Mouse (Mus musculus): ENCODE measurements around the gene Atp1b2. TPM values are rescaled to one million over a fixed set of nuclear protein-coding genes. Genes with fewer than 3 reads are reported as not detected.

The Atp1b2 gene
- total RNA-seq, 2 experiments from 2014 or later: 395 to 416 TPM

GRCm38 (mm10) chr11:69584937-69585336 is 20.8 kb downstream of the Atp1b2 start:
- intact Hi-C loops (cut with DNase I): no loop called here
- DNase-seq (ENCODE audit: extremely low spot score in 1 of 2, low spot score in 2 of 2): no peak

GRCm38 (mm10) chr11:69584008-69584407 is 21.7 kb downstream of the Atp1b2 start:
- intact Hi-C loops (cut with DNase I): no loop called here
- no peak for DNase-seq (ENCODE audit: extremely low spot score in 1 of 2, low spot score in 2 of 2)

GRCm38 (mm10) chr11:69582230-69582805 is 23.4 kb downstream of the Atp1b2 start:
- no peak for DNase-seq (ENCODE audit: extremely low spot score in 1 of 2, low spot score in 2 of 2)
- intact Hi-C loops (cut with DNase I): no loop called here

GRCm38 (mm10) chr11:69581814-69582213 is 23.9 kb downstream of the Atp1b2 start:
- intact Hi-C loops (cut with DNase I): no loop called here
- no peak for DNase-seq (ENCODE audit: extremely low spot score in 1 of 2, low spot score in 2 of 2)

- DNase-seq (ENCODE audit: extremely low spot score in 1 of 2, low spot score in 2 of 2): peak; percentile 86 to 96
- intact Hi-C loops (cut with DNase I): no loop called here
Observed at GRCm38 (mm10) chr11:69581147-69581688, 24.5 kb downstream of the Atp1b2 start.

DNA sequence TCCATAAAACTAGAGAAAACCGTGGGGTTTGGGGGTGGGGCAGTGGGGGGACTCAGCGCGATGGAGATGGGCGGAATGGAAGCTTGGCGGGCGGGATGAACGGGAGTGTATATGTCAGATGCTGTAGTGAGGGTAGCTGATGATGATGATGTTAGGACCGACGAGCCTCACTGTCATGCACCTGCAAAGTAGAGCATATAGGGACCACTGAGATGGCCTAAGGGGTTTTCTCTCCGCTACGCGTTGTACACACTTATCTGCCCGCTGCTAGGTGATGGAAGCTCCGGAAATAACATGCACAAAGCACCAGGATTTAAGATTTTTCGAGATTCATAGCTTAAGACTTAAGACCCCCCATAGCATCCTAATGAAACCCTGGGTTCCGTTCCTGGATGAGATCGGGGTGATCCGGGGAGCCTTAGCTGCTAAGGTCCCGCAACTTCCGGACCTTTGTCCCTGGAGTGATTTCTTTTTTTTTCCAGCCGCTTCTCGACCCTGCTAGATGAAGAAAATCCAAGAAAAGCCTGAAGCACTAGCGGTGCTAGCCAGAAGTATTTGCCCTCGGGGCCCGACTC is 25.1 kb downstream of the Atp1b2 start:
- intact Hi-C loops (cut with DNase I): no loop called here
- DNase-seq (ENCODE audit: extremely low spot score in 1 of 2, low spot score in 2 of 2): no peak

- intact Hi-C loops (cut with DNase I): no loop called here
- peak; percentile 89 to 93 for DNase-seq (ENCODE audit: extremely low spot score in 1 of 2, low spot score in 2 of 2)
Observed at GRCm38 (mm10) chr11:69580091-69580514, 25.6 kb downstream of the Atp1b2 start, which contains the start of the genes Wrap53 and Trp53. Gene Wrap53, minus strand, starts transcription at chr11:69580255. Gene Trp53, plus strand, starts transcription at chr11:69580359.

DNA sequence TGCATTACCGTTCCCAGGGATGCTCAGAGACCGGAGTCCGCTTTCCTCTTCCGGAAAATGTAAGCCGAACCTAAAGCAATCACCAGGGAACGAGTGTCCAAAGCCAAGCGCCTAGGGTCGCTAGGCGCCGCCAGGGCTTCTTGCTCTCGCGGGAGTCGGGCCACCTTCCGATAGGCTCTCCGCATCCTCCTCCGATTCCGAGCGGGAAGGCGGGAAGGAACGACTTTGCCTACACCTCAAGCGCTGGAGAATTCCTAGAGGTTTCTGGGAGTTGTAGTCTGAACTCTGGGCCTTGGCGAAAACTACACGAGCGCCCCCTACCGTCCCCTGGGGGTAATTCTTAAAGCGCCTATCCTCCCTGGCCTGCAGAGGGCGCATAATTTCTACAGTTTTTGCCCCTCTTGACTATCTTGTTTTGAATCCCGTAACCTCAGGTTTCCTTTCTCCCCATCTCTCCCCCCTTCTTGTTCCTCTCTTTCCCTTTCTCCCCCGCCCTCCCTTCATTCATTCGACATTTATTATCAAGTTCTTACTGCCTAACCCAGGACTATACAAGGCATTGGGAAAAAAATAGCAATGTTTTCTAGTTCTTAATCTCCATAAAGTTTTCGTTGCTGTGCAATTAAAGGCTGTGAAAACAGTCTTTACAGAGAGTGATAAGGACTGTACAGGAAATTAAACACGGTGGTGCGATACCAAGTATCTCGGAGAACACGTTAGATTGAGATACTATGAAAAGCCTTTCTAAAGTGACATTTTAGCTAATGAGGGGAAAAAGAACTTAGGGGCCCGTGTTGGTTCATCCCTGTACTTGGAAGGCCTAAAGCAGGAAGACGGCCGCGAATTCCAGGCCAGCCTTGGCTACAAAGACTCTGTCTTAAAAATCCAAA is 26.4 kb downstream of the Atp1b2 start:
- intact Hi-C loops (cut with DNase I): loop anchor here (5.0 kb wide), 2 partner anchors 37 to 38 kb away; partner anchors contain the start of gene Shbg
- peak; percentile 95 to 98 for DNase-seq (ENCODE audit: extremely low spot score in 1 of 2, low spot score in 2 of 2)

DNA sequence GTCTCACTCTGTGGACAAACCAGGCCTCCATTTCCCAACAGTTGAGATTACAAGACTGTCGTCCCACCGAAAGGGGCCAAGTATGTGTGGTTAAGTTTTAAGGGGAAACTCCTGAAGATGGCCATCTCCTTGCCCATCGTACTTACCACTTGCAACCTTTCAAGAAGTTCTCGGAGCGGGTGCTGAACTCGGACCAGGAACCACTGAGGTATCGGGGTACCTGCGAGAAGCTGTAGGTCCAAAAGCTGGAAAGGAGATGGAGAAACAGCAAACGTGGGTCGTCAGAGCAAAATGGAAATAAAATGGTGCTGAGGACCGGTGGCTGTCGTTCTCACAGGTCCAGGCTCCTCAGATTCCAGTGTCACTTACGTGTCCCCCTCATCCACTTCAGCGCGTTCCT is 27.4 kb downstream of the Atp1b2 start:
- intact Hi-C loops (cut with DNase I): loop anchor here (5.0 kb wide), 2 partner anchors 36 to 39 kb away; partner anchors contain the start of gene Shbg
- no peak for DNase-seq (ENCODE audit: extremely low spot score in 1 of 2, low spot score in 2 of 2)

GRCm38 (mm10) chr11:69576307-69576706 is 29.4 kb downstream of the Atp1b2 start:
- DNase-seq (ENCODE audit: extremely low spot score in 1 of 2, low spot score in 2 of 2): no peak
- intact Hi-C loops (cut with DNase I): loop anchor here (5.0 kb wide), 2 partner anchors 34 to 41 kb away; partner anchors contain the start of gene Shbg

DNA sequence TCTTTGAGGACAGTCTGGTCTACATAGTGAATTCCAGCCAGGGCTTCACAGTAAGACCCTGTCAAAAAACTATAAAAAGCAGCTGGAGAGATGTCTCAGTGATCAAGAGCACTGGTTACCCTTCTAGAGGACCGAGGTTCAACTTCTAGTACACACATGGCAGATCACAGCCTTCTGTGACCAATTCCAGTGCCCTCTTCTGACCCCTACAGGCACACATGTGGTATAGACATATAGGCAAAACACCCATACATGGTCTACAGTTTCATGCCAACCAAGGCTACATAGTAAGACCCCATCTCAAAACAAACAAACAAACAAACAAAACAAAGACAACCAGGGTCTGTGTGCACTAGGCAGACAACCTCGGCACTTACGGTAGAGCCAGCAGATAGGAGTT is 30.5 kb downstream of the Atp1b2 start:
- intact Hi-C loops (cut with DNase I): loop anchor here (5.0 kb wide), 2 partner anchors 33 to 42 kb away; partner anchors contain the start of gene Shbg
- DNase-seq (ENCODE audit: extremely low spot score in 1 of 2, low spot score in 2 of 2): no peak

DNA sequence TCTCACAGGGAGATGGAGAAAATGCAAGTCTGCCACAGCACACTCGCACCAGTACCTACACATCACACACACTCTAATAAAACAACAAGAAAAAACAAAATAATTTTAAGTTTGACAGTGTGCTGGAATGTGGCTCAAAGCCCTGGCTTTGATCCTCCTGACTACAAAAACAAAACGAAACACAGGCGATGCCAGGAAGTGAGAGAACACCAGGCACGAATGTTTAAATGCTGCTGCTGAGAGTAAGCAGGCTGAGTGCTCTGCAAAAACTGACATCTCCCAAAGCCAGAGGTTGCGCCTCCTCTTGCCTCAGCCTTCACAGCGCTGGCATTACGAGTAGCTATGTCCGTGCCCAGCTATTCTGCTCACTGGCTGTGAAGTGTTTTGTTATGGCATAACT is 40.6 kb downstream of the Atp1b2 start:
- intact Hi-C loops (cut with DNase I): no loop called here
- no peak for DNase-seq (ENCODE audit: extremely low spot score in 1 of 2, low spot score in 2 of 2)

- no peak for DNase-seq (ENCODE audit: extremely low spot score in 1 of 2, low spot score in 2 of 2)
- intact Hi-C loops (cut with DNase I): no loop called here
Observed at GRCm38 (mm10) chr11:69564391-69564790, 41.4 kb downstream of the Atp1b2 start.

GRCm38 (mm10) chr11:69563373-69563772 is 42.4 kb downstream of the Atp1b2 start:
- DNase-seq (ENCODE audit: extremely low spot score in 1 of 2, low spot score in 2 of 2): no peak
- intact Hi-C loops (cut with DNase I): no loop called here

GRCm38 (mm10) chr11:69560896-69561854 is 44.6 kb downstream of the Atp1b2 start:
- no peak for DNase-seq (ENCODE audit: extremely low spot score in 1 of 2, low spot score in 2 of 2)
- intact Hi-C loops (cut with DNase I): no loop called here

DNA sequence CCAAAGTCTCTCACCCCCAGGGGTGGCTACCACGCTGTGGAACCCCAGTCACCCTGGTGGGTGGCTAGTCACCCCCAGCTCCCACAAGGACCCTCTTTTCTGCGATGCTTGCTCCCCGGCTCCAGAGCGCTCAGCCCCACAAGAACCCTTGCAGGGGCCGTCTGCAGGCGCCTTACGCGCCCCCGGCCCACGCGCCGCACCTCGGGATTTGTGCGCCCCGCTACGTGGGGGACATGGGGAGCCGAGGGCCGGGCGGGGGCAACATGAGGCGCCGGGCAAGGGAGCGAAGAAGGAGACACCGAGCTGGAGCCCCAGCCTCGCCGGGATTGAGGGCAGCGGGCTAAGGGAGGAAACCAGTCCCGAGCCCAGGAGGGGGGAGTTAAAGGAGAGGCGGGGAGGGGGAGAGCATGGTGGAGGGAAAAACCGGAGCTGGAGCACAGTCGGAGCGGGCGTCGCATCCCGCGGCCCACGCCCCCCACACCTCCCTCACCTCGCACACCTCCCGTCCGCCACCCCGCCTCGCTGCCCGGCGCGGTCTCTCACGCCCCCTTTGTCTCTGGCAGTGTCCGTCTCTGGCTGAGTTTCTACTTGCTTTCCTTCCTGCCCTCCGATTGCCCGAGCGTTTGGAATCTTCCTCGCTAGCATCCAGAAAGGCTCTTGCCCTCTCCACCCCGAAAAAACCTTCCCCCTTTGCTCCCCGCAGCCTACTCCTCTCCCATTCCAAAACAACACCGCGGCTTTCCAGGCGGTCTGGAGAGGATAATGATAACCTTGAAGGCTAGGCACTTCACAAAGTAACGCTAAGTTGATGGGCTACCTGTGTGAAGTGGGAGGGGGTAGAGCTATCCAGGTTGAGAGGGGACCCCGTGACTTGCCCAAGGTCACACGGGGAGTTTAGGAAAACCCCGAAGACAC is 45.6 kb downstream of the Atp1b2 start, which contains the start of gene Efnb3:
Efnb3 (minus strand) TSS at position 355 of the 915 bp plus-strand sequence.
- intact Hi-C loops (cut with DNase I): no loop called here
- DNase-seq (ENCODE audit: extremely low spot score in 1 of 2, low spot score in 2 of 2): peak in 1 of 2 experiments; percentile 79

GRCm38 (mm10) chr11:69559183-69559582 is 46.6 kb downstream of the Atp1b2 start:
- DNase-seq (ENCODE audit: extremely low spot score in 1 of 2, low spot score in 2 of 2): no peak
- intact Hi-C loops (cut with DNase I): no loop called here

All from left cerebral cortex, postnatal 10 days (tissue).